Mouse (Mus musculus) neural tube, embryonic 11.5 days (tissue): Measurements from ENCODE around the gene Btc. TPM values are rescaled to one million over a fixed set of nuclear protein-coding genes. Genes with fewer than 3 reads are reported as not detected.

Experiments
- ATAC-seq: fragments of 200-750 bp; cut with Nextera tagmentation; 2 replicates; pipeline ENCODE4 v1.8.0; 2017; ENCODE audit warnings: moderate number of reproducible peaks, mild to moderate bottlenecking, moderate TSS enrichment, moderate library complexity; ENCODE audit not compliant: insufficient read depth, low FRiP score, low TSS enrichment
- DNase-seq: peaks from one replicate; pipeline ENCODE4 v3.0.0-alpha.2; 2015; ENCODE audit warnings: low spot score
- H3K27ac ChIP-seq: fragments of 300-500 bp; sonication (generic); 2 replicates; pipeline ENCODE4 v1.5.1; 2014; ENCODE audit warnings: low read depth, mild to moderate bottlenecking, low read length
- H3K27me3 ChIP-seq: fragments of 300-500 bp; sonication (generic); 2 replicates; pipeline ENCODE4 v1.6.1; 2014; ENCODE audit warnings: mild to moderate bottlenecking, low read length, mixed read lengths; ENCODE audit not compliant: control insufficient read depth, insufficient read depth
- H3K36me3 ChIP-seq: fragments of 300-500 bp; sonication (generic); 2 replicates; pipeline ENCODE4 v1.6.1; 2014; ENCODE audit warnings: mild to moderate bottlenecking, low read length, moderate library complexity, mixed read lengths; ENCODE audit not compliant: control insufficient read depth, insufficient read depth
- H3K4me1 ChIP-seq: fragments of 300-500 bp; sonication (generic); 2 replicates; pipeline ENCODE4 v1.6.1; 2014; ENCODE audit warnings: low read length, mixed read lengths; ENCODE audit not compliant: control insufficient read depth, insufficient read depth
- H3K4me2 ChIP-seq: fragments of 300-500 bp; sonication (generic); 2 replicates; pipeline ENCODE4 v1.6.1; 2014; ENCODE audit warnings: low read depth, mild to moderate bottlenecking, moderate library complexity
- H3K4me3 ChIP-seq: fragments of 300-500 bp; sonication (generic); 2 replicates; pipeline ENCODE4 v1.5.1; 2014; ENCODE audit warnings: low read depth, low read length
- H3K9ac ChIP-seq: fragments of 300-500 bp; sonication (generic); 2 replicates; pipeline ENCODE4 v1.6.1; 2014; ENCODE audit warnings: mild to moderate bottlenecking, low read length
- H3K9me3 ChIP-seq: fragments of 300-500 bp; sonication (generic); 2 replicates; pipeline ENCODE4 v1.6.1; 2016; ENCODE audit warnings: low read length; ENCODE audit not compliant: control insufficient read depth
- whole genome bisulfite sequencing: fragments of 180-500 bp; shearing (Covaris S2); extraction: QIAGEN DNeasy Blood & Tissue Kit; methylation state at CpG from one replicate; pipeline ENCODE4 v1.1.7; 2014; 5-methylcytosine and 5-hydroxymethylcytosine counted together
- polyA plus RNA-seq: library from polyadenylated mRNA; unstranded; fragments of >200 nt; fragmentation: Nextera tagmentation; extraction: Ambion mirVana; gene quantifications from 2 replicates; pipeline ENCODE4 v1.2.1, GENCODE M21; 2014

Gene Btc
- polyA plus RNA-seq: 0.23 TPM in 1 of 2 replicates, not detected in the other

DNA sequence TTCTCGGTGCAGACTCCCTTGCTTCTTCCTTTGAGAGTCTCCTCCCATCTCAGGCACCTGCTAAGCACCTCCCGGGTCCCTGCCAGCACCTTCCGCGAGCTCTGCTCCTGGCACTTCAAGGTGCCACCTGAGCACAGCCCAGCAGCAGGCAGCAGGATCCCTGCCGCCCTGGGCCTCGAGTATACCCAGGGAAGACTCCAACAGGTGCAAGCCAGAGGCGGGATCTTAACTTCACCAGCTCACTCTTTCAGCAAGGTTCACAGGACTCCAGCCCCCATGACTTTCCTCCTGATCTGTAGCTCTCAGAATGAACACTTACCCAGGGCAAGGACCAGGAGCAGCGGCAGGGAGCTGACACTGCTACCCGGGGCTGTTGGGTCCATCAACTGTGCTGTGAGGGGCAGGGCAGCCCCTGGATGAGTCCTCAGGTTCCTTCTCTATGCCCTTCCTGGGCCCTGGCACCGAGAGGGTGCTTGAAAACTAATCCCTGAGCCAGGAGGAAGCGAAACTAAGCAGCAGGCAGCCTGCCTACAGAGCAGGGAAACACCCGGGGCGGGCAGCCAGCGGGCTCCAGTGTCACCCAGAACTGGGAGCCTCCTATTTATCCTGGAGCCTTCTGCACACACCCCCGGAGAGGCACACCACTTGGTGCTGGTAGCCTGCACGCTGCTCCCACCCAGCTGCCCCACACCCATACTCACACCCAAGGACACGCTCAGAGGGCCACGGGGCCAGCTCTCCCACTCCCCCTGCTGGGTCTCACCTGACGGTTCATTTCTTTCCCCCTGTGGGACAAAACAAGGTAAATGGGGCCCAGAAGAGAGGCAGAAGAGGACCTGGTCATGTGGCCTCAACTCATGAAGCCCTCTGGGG, at the start of gene Btc:
Gene Btc, minus strand, starts transcription at position 656 of the 873 bp plus-strand sequence.
- Histone ChIP-seq H3K4me3 (peak within 1 kb of the TSS; percentile 23; the same call in 1 of the 2 replicates), H3K9ac (peak within 1 kb of the TSS; percentile 10; the same call in 1 of the 2 replicates), H3K4me1 (no peaks in the 10 kb centered on the region), H3K36me3 (no peaks in the 10 kb centered on the region), H3K27me3 (no peaks in the 10 kb centered on the region), H3K27ac (no peak within 1 kb of the TSS), H3K9me3 (no peaks in the 10 kb centered on the region), H3K4me2 (peak within 1 kb of the TSS; percentile 40)
- WGBS: 16% methylated on average over 19 of the region's 19 CpGs
- DNase-seq (peak; percentile 32), ATAC-seq (no peak)

DNA sequence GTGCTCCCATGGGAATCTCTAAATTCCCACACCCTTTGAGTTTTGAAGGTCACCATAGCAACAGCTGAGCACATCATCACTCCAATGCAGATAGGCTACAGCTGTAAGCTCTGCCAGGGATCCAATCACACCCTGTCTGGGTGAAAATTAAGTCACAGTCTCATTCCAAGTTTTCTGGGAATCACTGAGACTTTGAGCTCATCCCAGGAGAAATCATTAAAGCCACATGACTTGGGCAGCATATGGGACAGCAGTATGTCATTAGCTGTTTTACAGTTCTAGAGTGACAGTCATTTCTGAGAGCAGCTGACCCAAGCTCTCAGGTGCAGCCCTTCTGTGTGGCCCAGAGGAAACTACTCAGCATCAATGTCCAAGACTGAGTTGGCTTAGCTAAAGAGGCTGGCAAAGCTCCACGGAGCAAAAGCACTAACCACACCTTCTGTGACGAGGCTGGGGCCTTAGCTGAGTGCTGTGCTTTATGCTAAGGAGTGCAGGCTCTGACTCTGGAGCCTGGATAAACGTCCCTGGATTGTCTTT, 42.3 kb upstream of the Btc start:
- no peak overlapping the region for H3K27ac ChIP-seq
- no peaks in the 10 kb centered on the region for H3K36me3 ChIP-seq
- H3K9me3 ChIP-seq: no peaks in the 10 kb centered on the region
- no peak for DNase-seq
- no peak overlapping the region for H3K4me3 ChIP-seq
- WGBS: 54% methylated on average over 3 of the region's 3 CpGs
- no peaks in the 10 kb centered on the region for H3K4me1 ChIP-seq
- ATAC-seq: no peak
- no peaks in the 10 kb centered on the region for H3K27me3 ChIP-seq
- H3K4me2 ChIP-seq: no peak overlapping the region
- H3K9ac ChIP-seq: no peak overlapping the region

- no peak overlapping the region for H3K27ac ChIP-seq
- H3K9ac ChIP-seq: no peak overlapping the region
- ATAC-seq (no peak), DNase-seq (no peak)
- H3K4me2 ChIP-seq: no peak overlapping the region
- no peaks in the 10 kb centered on the region for H3K27me3 ChIP-seq
- H3K4me1 ChIP-seq: peaks cover 2% of the 10 kb centered on the region; the same call in 1 of the 2 replicates
- no peaks in the 10 kb centered on the region for H3K36me3 ChIP-seq
- 75% methylated on average over 6 of the region's 6 CpGs for WGBS
- no peaks in the 10 kb centered on the region for H3K9me3 ChIP-seq
- no peak overlapping the region for H3K4me3 ChIP-seq
Measured at GRCm38 (mm10) chr5:91436563-91436962, 33.8 kb upstream of the Btc start.

- DNase-seq (no peak), ATAC-seq (0 out of 2 replicates have a peak, but pooled peaks have one; percentile 31)
- Histone ChIP-seq H3K4me3 (no peak overlapping the region), H3K36me3 (no peaks in the 10 kb centered on the region), H3K9me3 (no peaks in the 10 kb centered on the region), H3K4me1 (peaks cover 2% of the 10 kb centered on the region; the same call in 1 of the 2 replicates), H3K4me2 (no peak overlapping the region), H3K27ac (no peak overlapping the region), H3K27me3 (no peaks in the 10 kb centered on the region), H3K9ac (no peak overlapping the region)
- 57% methylated on average over 6 of the region's 6 CpGs for WGBS
Measured at GRCm38 (mm10) chr5:91434723-91435658, 32.2 kb upstream of the Btc start.

GRCm38 (mm10) chr5:91428547-91428946, 25.8 kb upstream of the Btc start:
- H3K4me3 ChIP-seq: no peak overlapping the region
- WGBS: 30% methylated on average over 8 of the region's 8 CpGs
- no peak overlapping the region for H3K27ac ChIP-seq
- no peak overlapping the region for H3K9ac ChIP-seq
- H3K4me2 ChIP-seq: no peak overlapping the region
- DNase-seq (no peak), ATAC-seq (no peak)
- H3K36me3 ChIP-seq: no peaks in the 10 kb centered on the region
- no peaks in the 10 kb centered on the region for H3K4me1 ChIP-seq
- no peaks in the 10 kb centered on the region for H3K9me3 ChIP-seq
- no peaks in the 10 kb centered on the region for H3K27me3 ChIP-seq

DNA sequence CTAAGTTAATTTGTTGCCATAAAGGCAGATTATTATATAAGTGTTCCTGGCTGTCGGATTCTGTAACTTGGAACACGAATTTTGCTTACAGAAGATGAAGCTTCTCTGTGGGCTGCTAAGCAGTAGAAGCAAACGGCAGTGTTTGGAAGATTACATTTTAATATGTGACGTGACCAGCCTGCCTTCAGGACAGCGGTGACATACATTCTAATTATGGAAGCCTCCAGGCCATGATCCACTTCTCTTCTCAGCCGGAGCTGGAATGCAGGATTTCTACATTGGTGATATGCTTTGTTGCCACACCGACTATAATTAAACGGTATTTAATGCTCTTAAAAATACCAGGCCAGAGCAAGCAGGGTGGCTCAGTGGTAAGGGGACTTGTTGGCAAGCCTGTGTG, 11.0 kb upstream of the Btc start:
- no peak overlapping the region for H3K4me2 ChIP-seq
- H3K9me3 ChIP-seq: no peaks in the 10 kb centered on the region
- H3K27ac ChIP-seq: no peak overlapping the region
- ATAC-seq (no peak), DNase-seq (no peak)
- no peaks in the 10 kb centered on the region for H3K36me3 ChIP-seq
- no peak overlapping the region for H3K4me3 ChIP-seq
- H3K27me3 ChIP-seq: no peaks in the 10 kb centered on the region
- no peak overlapping the region for H3K9ac ChIP-seq
- no peaks in the 10 kb centered on the region for H3K4me1 ChIP-seq
- 91% methylated on average over 8 of the region's 8 CpGs for WGBS

GRCm38 (mm10) chr5:91404263-91404662, 1.5 kb upstream of the Btc start:
- ATAC-seq (no peak), DNase-seq (no peak)
- no peaks in the 10 kb centered on the region for H3K9me3 ChIP-seq
- no peak overlapping the region for H3K27ac ChIP-seq
- H3K36me3 ChIP-seq: no peaks in the 10 kb centered on the region
- no peaks in the 10 kb centered on the region for H3K4me1 ChIP-seq
- no peaks in the 10 kb centered on the region for H3K27me3 ChIP-seq
- H3K4me2 ChIP-seq: no peak overlapping the region
- H3K4me3 ChIP-seq: no peak overlapping the region
- 88% methylated on average over 5 of the region's 5 CpGs for WGBS
- no peak overlapping the region for H3K9ac ChIP-seq

DNA sequence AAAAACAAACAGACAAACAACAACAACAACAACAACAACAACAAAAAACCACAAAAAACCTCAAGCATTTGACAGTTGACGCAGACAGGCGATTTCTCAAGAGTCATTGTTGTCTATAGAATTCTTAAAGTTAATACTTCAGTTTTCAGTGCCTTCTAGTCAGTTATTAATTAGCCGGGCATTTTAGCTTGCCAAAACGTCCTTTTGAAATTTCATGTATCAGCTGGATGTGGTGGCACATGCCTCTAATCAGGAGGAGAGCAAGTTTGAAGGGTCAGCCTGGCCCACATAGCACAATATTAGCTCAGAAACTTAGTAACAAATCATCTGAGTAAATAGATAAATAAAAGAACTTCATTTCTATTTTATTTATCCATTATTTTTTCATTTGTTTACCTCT, 487 bp upstream of the Btc start:
- 84% methylated on average over 4 of the region's 4 CpGs for WGBS
- DNase-seq (no peak), ATAC-seq (no peak)
- Histone ChIP-seq H3K9me3 (no peaks in the 10 kb centered on the region), H3K4me3 (no peak overlapping the region), H3K4me1 (no peaks in the 10 kb centered on the region), H3K27me3 (no peaks in the 10 kb centered on the region), H3K4me2 (no peak overlapping the region), H3K9ac (no peak overlapping the region), H3K27ac (no peak overlapping the region), H3K36me3 (no peaks in the 10 kb centered on the region)
